Mouse (Mus musculus): Measurements from ENCODE around the gene Anks1b. TPM values are rescaled to one million over a fixed set of nuclear protein-coding genes. Genes with fewer than 3 reads are reported as not detected.

Gene Anks1b
- polyA plus RNA-seq, 1 experiment from 2014 or later, result 46.0 TPM

- Histone ChIP-seq H3K36me3 (no peaks in the 10 kb centered on the region), H3K4me3 (replicated peaks) (no peak overlapping the region), H3K27me3 (no peaks in the 10 kb centered on the region), H3K4me2 (replicated peaks) (no peak overlapping the region), H3K27ac (peak overlapping the region; percentile 20; the same call in 1 of the 2 replicates), H3K9me3 (no peaks in the 10 kb centered on the region), H3K9ac (replicated peaks) (no peak overlapping the region), H3K4me1 (replicated peaks) (peaks cover 18% of the 10 kb centered on the region; the same call in 1 of the 2 replicates)
- no peak for ATAC-seq
- WGBS, result 58% methylated on average over 8 of the region's 8 CpGs
These were observed 824.1 kb downstream of the Anks1b start for GRCm38 (mm10) chr10:90697413-90697812.

DNA sequence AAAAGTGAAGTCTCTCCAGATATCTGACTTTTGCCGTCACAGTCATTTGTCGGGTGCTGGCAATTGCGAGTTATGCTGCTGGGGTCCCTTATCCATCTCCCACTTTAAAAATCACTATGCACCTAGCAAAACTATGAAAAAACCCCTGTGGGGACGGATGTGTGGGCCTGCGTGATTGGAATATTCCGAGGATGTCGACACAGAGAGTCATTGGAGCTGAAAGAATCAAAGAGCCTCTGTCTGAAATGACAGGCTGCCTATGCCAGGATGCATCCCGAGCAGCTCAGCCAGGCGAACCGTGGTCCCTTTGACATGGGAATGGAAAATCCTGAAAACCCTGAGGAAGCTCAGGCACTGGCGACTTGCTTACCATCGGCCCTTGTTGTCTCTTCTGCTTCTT, 825.9 kb downstream of the Anks1b start:
- H3K27ac ChIP-seq, result peak overlapping the region; percentile 61
- WGBS, result 64% methylated on average over 12 of the region's 12 CpGs

DNA sequence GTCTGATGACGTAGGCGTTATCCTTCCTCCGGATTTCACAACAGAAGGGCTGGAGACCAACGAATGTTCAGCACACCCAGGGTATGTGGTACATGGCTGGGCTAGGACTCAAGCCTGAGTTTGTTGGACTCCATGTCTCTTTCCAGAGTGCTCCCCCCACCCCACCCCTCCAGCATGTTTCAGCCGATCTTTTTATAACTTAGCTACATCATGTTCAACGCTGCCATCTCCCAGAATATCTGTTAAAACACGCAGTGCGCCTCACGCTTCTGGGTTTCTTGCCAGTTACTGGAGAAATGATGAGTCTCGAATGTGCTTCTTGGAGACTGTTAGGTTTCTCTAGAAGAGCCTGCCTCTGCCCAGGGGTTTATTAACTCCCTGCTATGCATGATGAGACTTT, 831.3 kb downstream of the Anks1b start:
- H3K4me1 ChIP-seq (replicated peaks), result peaks cover 12% of the 10 kb centered on the region
- WGBS, result 94% methylated on average over 10 of the region's 10 CpGs
- no peak for ATAC-seq

More for the DNA sequence above, 825.9 kb downstream of the Anks1b start:
- peaks cover 18% of the 10 kb centered on the region; the same call in 1 of the 2 replicates for H3K4me1 ChIP-seq (replicated peaks)
- H3K27me3 ChIP-seq, result no peaks in the 10 kb centered on the region
- peak; percentile 71 for ATAC-seq
- no peaks in the 10 kb centered on the region for H3K36me3 ChIP-seq
- H3K9ac ChIP-seq (replicated peaks), result no peak overlapping the region; the same call in 1 of the 2 replicates
- no peaks in the 10 kb centered on the region for H3K9me3 ChIP-seq
- no peak overlapping the region for H3K4me2 ChIP-seq (replicated peaks)
- H3K4me3 ChIP-seq (replicated peaks), result no peak overlapping the region

DNA sequence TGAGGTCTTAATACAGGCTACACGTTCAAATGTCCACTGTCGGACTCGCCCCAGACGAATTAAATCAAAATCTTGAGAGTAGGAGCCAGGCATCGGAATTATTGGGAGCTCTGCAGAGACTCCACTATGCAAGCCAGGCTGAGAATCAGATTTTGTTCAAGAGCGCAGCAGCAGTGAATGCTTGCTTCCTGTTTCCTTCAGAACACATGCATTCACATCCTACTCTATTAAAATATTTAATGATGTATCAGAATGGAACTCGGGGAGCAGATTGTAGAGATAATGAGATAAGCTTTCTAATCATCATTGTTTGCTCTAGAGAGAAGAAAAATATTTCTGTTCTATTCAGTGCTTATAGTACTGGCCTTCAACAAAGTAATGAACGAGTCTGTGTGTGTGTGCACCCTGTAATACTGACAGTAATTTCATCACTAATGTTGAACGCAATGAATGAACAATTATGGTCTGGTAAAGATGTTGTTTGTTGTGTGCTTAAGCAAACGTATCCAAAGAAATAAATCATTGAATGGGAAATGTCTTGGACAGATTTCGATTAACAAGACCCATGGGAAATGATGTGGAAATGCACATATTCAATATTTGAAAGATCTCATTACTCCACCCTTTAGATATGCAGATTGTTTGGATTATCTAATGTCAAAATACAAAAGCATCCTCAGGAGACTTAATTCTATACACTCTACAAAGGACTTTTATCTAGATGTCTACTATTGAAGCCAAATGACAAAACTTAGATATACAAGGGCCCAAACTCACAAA, 835.7 kb downstream of the Anks1b start:
- H3K27ac ChIP-seq, result peak overlapping the region; percentile 30; the same call in 1 of the 2 replicates

More for the DNA sequence above, 831.3 kb downstream of the Anks1b start:
- no peaks in the 10 kb centered on the region for H3K27me3 ChIP-seq
- H3K27ac ChIP-seq, result no peak overlapping the region
- H3K4me2 ChIP-seq (replicated peaks), result no peak overlapping the region
- H3K4me3 ChIP-seq (replicated peaks), result no peak overlapping the region
- no peaks in the 10 kb centered on the region for H3K9me3 ChIP-seq
- no peaks in the 10 kb centered on the region for H3K36me3 ChIP-seq
- no peak overlapping the region for H3K9ac ChIP-seq (replicated peaks)

GRCm38 (mm10) chr10:90709602-90709931, 836.3 kb downstream of the Anks1b start:
- Histone ChIP-seq H3K4me2 (replicated peaks) (no peak overlapping the region), H3K4me1 (replicated peaks) (peaks cover 20% of the 10 kb centered on the region), H3K4me3 (replicated peaks) (no peak overlapping the region), H3K27ac (no peak overlapping the region), H3K9ac (replicated peaks) (no peak overlapping the region), H3K9me3 (no peaks in the 10 kb centered on the region), H3K36me3 (peaks cover 4% of the 10 kb centered on the region; the same call in 1 of the 2 replicates), H3K27me3 (no peaks in the 10 kb centered on the region)
- peak; percentile 87 for ATAC-seq
- WGBS, result under 1% methylated on average over 5 of the region's 5 CpGs

More for the DNA sequence above, 835.7 kb downstream of the Anks1b start:
- no peaks in the 10 kb centered on the region for H3K27me3 ChIP-seq
- 29% methylated on average over 11 of the region's 11 CpGs for WGBS
- H3K4me1 ChIP-seq (replicated peaks), result peaks cover 20% of the 10 kb centered on the region
- H3K36me3 ChIP-seq, result no peaks in the 10 kb centered on the region
- H3K9ac ChIP-seq (replicated peaks), result no peak overlapping the region
- ATAC-seq, result peak; percentile 49; the same call in 1 of the 2 replicates
- no peak overlapping the region for H3K4me3 ChIP-seq (replicated peaks)
- H3K9me3 ChIP-seq, result no peaks in the 10 kb centered on the region
- H3K4me2 ChIP-seq (replicated peaks), result no peak overlapping the region

- H3K27ac ChIP-seq, result no peak overlapping the region
- H3K27me3 ChIP-seq, result no peaks in the 10 kb centered on the region
- H3K4me1 ChIP-seq (replicated peaks), result 0 out of 2 replicates have a peak, but pooled peaks cover under 1% of the 10 kb centered on the region
- H3K9ac ChIP-seq (replicated peaks), result no peak overlapping the region
- H3K9me3 ChIP-seq, result no peaks in the 10 kb centered on the region
- 62% methylated on average over 11 of the region's 11 CpGs for WGBS
- no peak for ATAC-seq
- H3K36me3 ChIP-seq, result peaks cover 6% of the 10 kb centered on the region; the same call in 1 of the 2 replicates
- no peak overlapping the region for H3K4me2 ChIP-seq (replicated peaks)
- no peak overlapping the region for H3K4me3 ChIP-seq (replicated peaks)
These were observed 844.7 kb downstream of the Anks1b start for GRCm38 (mm10) chr10:90717961-90718360.

GRCm38 (mm10) chr10:90718684-90719083, 845.4 kb downstream of the Anks1b start:
- Histone ChIP-seq H3K27ac (no peak overlapping the region), H3K4me1 (replicated peaks) (0 out of 2 replicates have a peak, but pooled peaks cover 4% of the 10 kb centered on the region), H3K4me2 (replicated peaks) (no peak overlapping the region), H3K4me3 (replicated peaks) (no peak overlapping the region), H3K9me3 (no peaks in the 10 kb centered on the region), H3K36me3 (peaks cover 6% of the 10 kb centered on the region; the same call in 1 of the 2 replicates), H3K9ac (replicated peaks) (no peak overlapping the region), H3K27me3 (no peaks in the 10 kb centered on the region)
- WGBS, result 94% methylated on average over 9 of the region's 9 CpGs
- ATAC-seq, result no peak

DNA sequence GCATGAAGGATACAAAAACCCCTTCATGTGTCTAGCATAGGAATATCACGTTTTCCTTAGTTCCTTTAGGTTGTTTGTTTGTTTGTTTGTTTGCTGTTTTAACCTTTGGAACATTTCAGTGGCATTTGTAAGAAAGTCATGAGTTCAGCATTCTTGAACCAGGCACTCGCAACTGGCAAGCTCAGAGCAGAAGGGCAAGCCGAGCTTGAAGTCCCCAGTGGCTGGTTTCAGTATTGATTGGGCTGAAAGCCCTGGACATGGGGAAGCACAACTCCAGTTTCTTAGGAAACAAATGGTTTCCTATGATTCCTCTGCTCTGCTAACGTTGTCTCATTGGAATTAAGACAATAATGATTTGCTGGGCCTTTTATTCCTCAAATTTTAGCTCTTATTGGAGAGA, 846.7 kb downstream of the Anks1b start:
- 50% methylated on average over 4 of the region's 4 CpGs for WGBS
- no peaks in the 10 kb centered on the region for H3K9me3 ChIP-seq
- H3K4me2 ChIP-seq (replicated peaks), result no peak overlapping the region

DNA sequence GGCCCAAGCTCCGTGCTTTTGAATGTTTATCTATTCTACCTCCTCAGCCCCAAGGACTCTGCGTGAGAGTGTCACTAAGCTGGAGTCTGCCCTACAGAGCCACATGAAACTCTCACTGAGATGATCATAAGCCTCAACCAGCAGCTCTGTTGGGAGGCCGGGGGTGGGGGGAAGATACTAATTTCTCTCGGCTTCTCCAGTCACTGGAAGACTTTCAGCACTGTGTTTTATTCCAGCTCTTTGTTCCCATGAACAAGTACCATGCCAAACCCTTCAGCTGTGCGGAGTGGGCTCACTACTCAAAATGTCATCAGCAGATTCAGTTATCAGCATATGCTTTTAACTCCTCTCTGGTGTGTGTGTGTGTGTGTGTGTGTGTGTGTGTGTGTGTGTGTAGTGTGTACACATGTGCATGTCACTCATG, 849.8 kb downstream of the Anks1b start:
- Histone ChIP-seq H3K4me2 (replicated peaks) (no peak overlapping the region), H3K27ac (no peak overlapping the region), H3K4me3 (replicated peaks) (no peak overlapping the region), H3K9me3 (no peaks in the 10 kb centered on the region), H3K4me1 (replicated peaks) (peaks cover 9% of the 10 kb centered on the region), H3K27me3 (0 out of 2 replicates have a peak, but pooled peaks cover 2% of the 10 kb centered on the region), H3K9ac (replicated peaks) (no peak overlapping the region), H3K36me3 (no peaks in the 10 kb centered on the region)
- ATAC-seq, result no peak
- WGBS, result 70% methylated on average over 5 of the region's 5 CpGs

More for the DNA sequence above, 846.7 kb downstream of the Anks1b start:
- Histone ChIP-seq H3K27me3 (no peaks in the 10 kb centered on the region), H3K4me3 (replicated peaks) (no peak overlapping the region), H3K36me3 (no peaks in the 10 kb centered on the region), H3K9ac (replicated peaks) (no peak overlapping the region), H3K27ac (no peak overlapping the region), H3K4me1 (replicated peaks) (0 out of 2 replicates have a peak, but pooled peaks cover 7% of the 10 kb centered on the region)
- no peak for ATAC-seq

GRCm38 (mm10) chr10:90723941-90724341, 850.6 kb downstream of the Anks1b start:
- 79% methylated on average over 13 of the region's 13 CpGs for WGBS
- Histone ChIP-seq H3K4me1 (replicated peaks) (peaks cover 15% of the 10 kb centered on the region), H3K9ac (replicated peaks) (no peak overlapping the region), H3K27me3 (0 out of 2 replicates have a peak, but pooled peaks cover 4% of the 10 kb centered on the region), H3K4me3 (replicated peaks) (no peak overlapping the region), H3K36me3 (no peaks in the 10 kb centered on the region), H3K9me3 (no peaks in the 10 kb centered on the region), H3K27ac (no peak overlapping the region), H3K4me2 (replicated peaks) (no peak overlapping the region)
- no peak for ATAC-seq

DNA sequence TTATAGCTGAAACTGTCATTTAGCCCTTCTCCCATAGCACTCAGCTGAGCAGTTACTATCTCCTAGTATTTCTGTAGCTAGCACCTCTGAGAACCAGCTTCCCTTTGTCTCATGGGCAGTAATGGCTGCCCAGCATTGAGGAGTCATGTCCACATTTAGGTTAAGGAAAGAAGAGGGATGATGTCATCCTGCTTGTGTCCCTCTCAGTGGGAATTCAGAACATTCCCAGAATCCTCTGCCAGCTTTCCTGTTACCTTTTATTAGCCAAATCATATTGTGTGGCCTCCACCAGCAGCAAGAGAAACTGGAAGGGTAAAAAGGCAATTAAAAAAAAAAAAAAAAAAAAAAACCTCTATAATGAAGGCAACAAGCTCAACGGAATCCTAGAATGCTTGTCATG, 851.6 kb downstream of the Anks1b start:
- H3K27ac ChIP-seq, result no peak overlapping the region
- WGBS, result 81% methylated on average over 1 of the region's 1 CpGs

More for the DNA sequence above, 851.6 kb downstream of the Anks1b start:
- no peaks in the 10 kb centered on the region for H3K36me3 ChIP-seq
- no peak for ATAC-seq
- no peaks in the 10 kb centered on the region for H3K9me3 ChIP-seq
- no peak overlapping the region for H3K4me2 ChIP-seq (replicated peaks)
- H3K9ac ChIP-seq (replicated peaks), result no peak overlapping the region
- peaks cover 23% of the 10 kb centered on the region for H3K4me1 ChIP-seq (replicated peaks)
- no peak overlapping the region for H3K4me3 ChIP-seq (replicated peaks)
- 0 out of 2 replicates have a peak, but pooled peaks cover 4% of the 10 kb centered on the region for H3K27me3 ChIP-seq
